Mouse (Mus musculus): Measurements from ENCODE around the gene Skint8. TPM values are rescaled to one million over a fixed set of nuclear protein-coding genes. Genes with fewer than 3 reads are reported as not detected.

The Skint8 gene
- total RNA-seq (2014; fragmentation: Nextera tagmentation) (not detected in 2 replicates), total RNA-seq (2017) (0.12 and 0.16 TPM in 2 replicates), polyA plus RNA-seq (2012) (not detected in 2 replicates)

GRCm38 (mm10) chr4:111919092-111919491 is at the start of gene Skint8:
Skint8 (plus strand) TSS chr4:111919392.
- H3K36me3 ChIP-seq (replicated peaks): no peaks in the 10 kb centered on the region
- no peaks in the 10 kb centered on the region for H3K9me3 ChIP-seq (replicated peaks)
- DNase-seq (ENCODE audit: low spot score): no peak
- no peak for ATAC-seq (ENCODE audit: extremely low read depth, insufficient number of reproducible peaks, low FRiP score, poor library complexity, severe bottlenecking)
- TF ChIP-seq TAL1 (conservative IDR thresholded peaks at IDR 0.05; ENCODE audit: low read depth, low read length) (no peak), CTCF (IDR thresholded peaks at IDR 0.05; ENCODE audit: low read depth, low read length) (no peak), POLR2AphosphoS5 (IDR thresholded peaks at IDR 0.05; ENCODE audit: insufficient replicate concordance, low read depth, low read length) (no peak), GATA1 (IDR thresholded peaks at IDR 0.05; ENCODE audit: borderline replicate concordance, low read length) (no peak), GATA2 (IDR thresholded peaks at IDR 0.05; ENCODE audit: borderline replicate concordance, low read depth, low read length) (no peak)
- no peaks in the 10 kb centered on the region for H3K4me1 ChIP-seq (ENCODE audit: insufficient read depth, low read depth, low read length)
- no peaks in the 10 kb centered on the region for H3K27me3 ChIP-seq (ENCODE audit: insufficient read depth, low read length)
- H3K4me3 ChIP-seq (ENCODE audit: low read depth, low read length): no peak within 1 kb of the TSS

GRCm38 (mm10) chr4:111880112-111880875 is 38.9 kb upstream of the Skint8 start:
- H3K27me3 ChIP-seq (ENCODE audit: insufficient read depth, low read length): no peaks in the 10 kb centered on the region
- H3K36me3 ChIP-seq (replicated peaks): no peaks in the 10 kb centered on the region
- H3K4me1 ChIP-seq (ENCODE audit: insufficient read depth, low read depth, low read length): no peaks in the 10 kb centered on the region
- DNase-seq (ENCODE audit: low spot score) (no peak), ATAC-seq (ENCODE audit: extremely low read depth, insufficient number of reproducible peaks, low FRiP score, poor library complexity, severe bottlenecking) (no peak)
- no peak overlapping the region for H3K4me3 ChIP-seq (ENCODE audit: low read depth, low read length)
- TF ChIP-seq TAL1 (conservative IDR thresholded peaks at IDR 0.05; ENCODE audit: low read depth, low read length) (no peak), CTCF (IDR thresholded peaks at IDR 0.05; ENCODE audit: low read depth, low read length) (no peak), POLR2AphosphoS5 (IDR thresholded peaks at IDR 0.05; ENCODE audit: insufficient replicate concordance, low read depth, low read length) (no peak), GATA1 (IDR thresholded peaks at IDR 0.05; ENCODE audit: borderline replicate concordance, low read length) (no peak), GATA2 (IDR thresholded peaks at IDR 0.05; ENCODE audit: borderline replicate concordance, low read depth, low read length) (no peak)
- H3K9me3 ChIP-seq (replicated peaks): peaks cover 20% of the 10 kb centered on the region

GRCm38 (mm10) chr4:111883543-111883942 is 35.6 kb upstream of the Skint8 start:
- Histone ChIP-seq H3K4me3 (ENCODE audit: low read depth, low read length) (no peak overlapping the region), H3K27me3 (ENCODE audit: insufficient read depth, low read length) (no peaks in the 10 kb centered on the region), H3K9me3 (replicated peaks) (0 out of 2 replicates have a peak, but pooled peaks cover 3% of the 10 kb centered on the region), H3K36me3 (replicated peaks) (no peaks in the 10 kb centered on the region), H3K4me1 (ENCODE audit: insufficient read depth, low read depth, low read length) (no peaks in the 10 kb centered on the region)
- TF ChIP-seq GATA2 (IDR thresholded peaks at IDR 0.05; ENCODE audit: borderline replicate concordance, low read depth, low read length) (no peak), CTCF (IDR thresholded peaks at IDR 0.05; ENCODE audit: low read depth, low read length) (no peak), GATA1 (IDR thresholded peaks at IDR 0.05; ENCODE audit: borderline replicate concordance, low read length) (no peak), POLR2AphosphoS5 (IDR thresholded peaks at IDR 0.05; ENCODE audit: insufficient replicate concordance, low read depth, low read length) (no peak), TAL1 (conservative IDR thresholded peaks at IDR 0.05; ENCODE audit: low read depth, low read length) (no peak)
- ATAC-seq (ENCODE audit: extremely low read depth, insufficient number of reproducible peaks, low FRiP score, poor library complexity, severe bottlenecking) (no peak), DNase-seq (ENCODE audit: low spot score) (no peak)

- Histone ChIP-seq H3K4me1 (ENCODE audit: insufficient read depth, low read depth, low read length) (no peaks in the 10 kb centered on the region), H3K36me3 (replicated peaks) (no peaks in the 10 kb centered on the region), H3K9me3 (replicated peaks) (0 out of 2 replicates have a peak, but pooled peaks cover 3% of the 10 kb centered on the region), H3K27me3 (ENCODE audit: insufficient read depth, low read length) (no peaks in the 10 kb centered on the region), H3K4me3 (ENCODE audit: low read depth, low read length) (no peak overlapping the region)
- DNase-seq (ENCODE audit: low spot score) (no peak), ATAC-seq (ENCODE audit: extremely low read depth, insufficient number of reproducible peaks, low FRiP score, poor library complexity, severe bottlenecking) (peak; percentile 10; the same call in 1 of the 2 replicates)
- TF ChIP-seq POLR2AphosphoS5 (IDR thresholded peaks at IDR 0.05; ENCODE audit: insufficient replicate concordance, low read depth, low read length): no peak
- peak; percentile 53; the same call in 1 of the 2 replicates for TF ChIP-seq CTCF (IDR thresholded peaks at IDR 0.05; ENCODE audit: low read depth, low read length)
Measured at GRCm38 (mm10) chr4:111886018-111886417, 33.2 kb upstream of the Skint8 start.

GRCm38 (mm10) chr4:111886607-111887006 is 32.6 kb upstream of the Skint8 start:
- H3K4me1 ChIP-seq (ENCODE audit: insufficient read depth, low read depth, low read length): no peaks in the 10 kb centered on the region
- 0 out of 2 replicates have a peak, but pooled peaks cover 3% of the 10 kb centered on the region for H3K9me3 ChIP-seq (replicated peaks)
- ATAC-seq (ENCODE audit: extremely low read depth, insufficient number of reproducible peaks, low FRiP score, poor library complexity, severe bottlenecking) (peak; percentile 58), DNase-seq (ENCODE audit: low spot score) (no peak)
- H3K27me3 ChIP-seq (ENCODE audit: insufficient read depth, low read length): no peaks in the 10 kb centered on the region
- H3K4me3 ChIP-seq (ENCODE audit: low read depth, low read length): no peak overlapping the region
- no peak for TF ChIP-seq POLR2AphosphoS5 (IDR thresholded peaks at IDR 0.05; ENCODE audit: insufficient replicate concordance, low read depth, low read length)
- TF ChIP-seq GATA1 (IDR thresholded peaks at IDR 0.05; ENCODE audit: borderline replicate concordance, low read length): no peak
- no peak for TF ChIP-seq GATA2 (IDR thresholded peaks at IDR 0.05; ENCODE audit: borderline replicate concordance, low read depth, low read length)
- peak; percentile 58 for TF ChIP-seq CTCF (IDR thresholded peaks at IDR 0.05; ENCODE audit: low read depth, low read length)
- TF ChIP-seq TAL1 (conservative IDR thresholded peaks at IDR 0.05; ENCODE audit: low read depth, low read length): no peak
- H3K36me3 ChIP-seq (replicated peaks): no peaks in the 10 kb centered on the region

DNA sequence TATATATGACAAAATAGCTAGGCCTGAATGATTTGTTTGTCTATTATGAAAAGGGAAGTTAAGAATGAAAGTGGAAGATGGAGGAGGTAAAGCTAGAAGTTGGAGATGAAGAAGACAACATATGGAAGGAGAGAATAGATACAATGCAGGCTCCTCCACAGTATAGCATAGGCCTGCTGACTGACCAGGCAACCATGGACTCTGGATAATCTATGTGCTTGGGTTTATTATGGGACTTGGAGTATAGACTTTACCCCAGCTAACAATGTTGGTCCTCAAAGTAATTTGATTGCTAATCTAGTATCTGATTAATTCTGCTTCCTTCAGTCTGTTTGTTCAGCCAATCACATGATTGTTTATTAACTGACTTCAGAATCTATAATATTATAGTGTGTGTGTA is 27.1 kb upstream of the Skint8 start:
- DNase-seq (ENCODE audit: low spot score) (no peak), ATAC-seq (ENCODE audit: extremely low read depth, insufficient number of reproducible peaks, low FRiP score, poor library complexity, severe bottlenecking) (no peak)
- no peak for TF ChIP-seq TAL1 (conservative IDR thresholded peaks at IDR 0.05; ENCODE audit: low read depth, low read length)
- no peak for TF ChIP-seq POLR2AphosphoS5 (IDR thresholded peaks at IDR 0.05; ENCODE audit: insufficient replicate concordance, low read depth, low read length)
- no peak for TF ChIP-seq GATA1 (IDR thresholded peaks at IDR 0.05; ENCODE audit: borderline replicate concordance, low read length)
- TF ChIP-seq CTCF (IDR thresholded peaks at IDR 0.05; ENCODE audit: low read depth, low read length): no peak
- no peak for TF ChIP-seq GATA2 (IDR thresholded peaks at IDR 0.05; ENCODE audit: borderline replicate concordance, low read depth, low read length)
- H3K27me3 ChIP-seq (ENCODE audit: insufficient read depth, low read length): no peaks in the 10 kb centered on the region
- no peaks in the 10 kb centered on the region for H3K9me3 ChIP-seq (replicated peaks)
- no peak overlapping the region for H3K4me3 ChIP-seq (ENCODE audit: low read depth, low read length)
- no peaks in the 10 kb centered on the region for H3K4me1 ChIP-seq (ENCODE audit: insufficient read depth, low read depth, low read length)
- H3K36me3 ChIP-seq (replicated peaks): no peaks in the 10 kb centered on the region

All from G1E (cell line).